Mouse (Mus musculus) inflammation-experienced regulatory T-cells, adult 6 months (primary cell): ENCODE data around the gene Macrod2. TPM values are rescaled to one million over a fixed set of nuclear protein-coding genes. Genes with fewer than 3 reads are reported as not detected.

ENCODE experiments used
- ATAC-seq: one replicate; pipeline ENCODE4 v1.8.0; 2017
- polyA plus RNA-seq, 3 experiments: library from polyadenylated mRNA; unstranded; fragments of 100-300 nt; shearing (Covaris generic); gene quantifications; one replicate each; pipeline ENCODE4 v1.2.1; 2017

Gene Macrod2
- polyA plus RNA-seq, result not detected

- ATAC-seq, result peak; percentile 92
Observed at GRCm38 (mm10) chr2:140395179-140395578, at the start of gene Macrod2. Gene Macrod2 (plus strand): TSS chr2:140395309.

GRCm38 (mm10) chr2:140359905-140360304, 35.2 kb upstream of the Macrod2 start:
- ATAC-seq, result no peak

DNA sequence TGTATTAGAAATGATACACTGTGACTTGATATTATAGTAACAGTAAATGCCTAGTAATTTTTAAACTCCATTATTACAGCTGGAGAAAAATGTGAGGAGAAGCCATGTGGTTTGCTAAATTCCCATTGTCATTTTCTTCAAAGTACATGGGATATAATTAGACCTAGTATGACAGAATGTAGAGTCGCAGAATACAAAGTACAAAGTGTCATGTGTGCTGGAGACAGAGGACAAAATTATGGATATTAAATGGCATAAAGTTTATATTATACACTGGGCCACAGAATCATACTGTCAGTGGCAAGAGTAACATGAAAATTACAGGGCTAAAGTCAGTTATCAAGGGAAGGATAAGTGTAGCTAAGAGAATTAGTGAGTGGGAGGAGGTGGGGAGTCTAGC, 30.3 kb upstream of the Macrod2 start:
- no peak for ATAC-seq

- ATAC-seq, result no peak
Observed at GRCm38 (mm10) chr2:140389525-140389924, 5.6 kb upstream of the Macrod2 start, which contains the start of gene Sel1l2. Gene Sel1l2 (minus strand): TSS chr2:140389706.

- no peak for ATAC-seq
Observed at GRCm38 (mm10) chr2:140395744-140396231, 679 bp downstream of the Macrod2 start.

GRCm38 (mm10) chr2:140425844-140426243, 30.7 kb downstream of the Macrod2 start:
- ATAC-seq, result no peak

GRCm38 (mm10) chr2:140427283-140427682, 32.2 kb downstream of the Macrod2 start:
- peak; percentile 64 for ATAC-seq

- ATAC-seq, result no peak
Observed at GRCm38 (mm10) chr2:140439081-140439480, 44.0 kb downstream of the Macrod2 start.

GRCm38 (mm10) chr2:140448636-140449035, 53.5 kb downstream of the Macrod2 start:
- no peak for ATAC-seq

GRCm38 (mm10) chr2:140475770-140476169, 80.7 kb downstream of the Macrod2 start:
- no peak for ATAC-seq

GRCm38 (mm10) chr2:140476891-140477290, 81.8 kb downstream of the Macrod2 start:
- ATAC-seq, result no peak

- ATAC-seq, result no peak
Observed at GRCm38 (mm10) chr2:140482604-140483003, 87.5 kb downstream of the Macrod2 start.

GRCm38 (mm10) chr2:140497688-140498087, 102.6 kb downstream of the Macrod2 start:
- no peak for ATAC-seq

GRCm38 (mm10) chr2:140500951-140501350, 105.8 kb downstream of the Macrod2 start:
- ATAC-seq, result no peak

GRCm38 (mm10) chr2:140521472-140521871, 126.4 kb downstream of the Macrod2 start:
- no peak for ATAC-seq

GRCm38 (mm10) chr2:140530214-140530613, 135.1 kb downstream of the Macrod2 start:
- no peak for ATAC-seq

- ATAC-seq, result no peak
Observed at GRCm38 (mm10) chr2:140532024-140532423, 136.9 kb downstream of the Macrod2 start.

- ATAC-seq, result no peak
Observed at GRCm38 (mm10) chr2:140532859-140533519, 137.9 kb downstream of the Macrod2 start.

DNA sequence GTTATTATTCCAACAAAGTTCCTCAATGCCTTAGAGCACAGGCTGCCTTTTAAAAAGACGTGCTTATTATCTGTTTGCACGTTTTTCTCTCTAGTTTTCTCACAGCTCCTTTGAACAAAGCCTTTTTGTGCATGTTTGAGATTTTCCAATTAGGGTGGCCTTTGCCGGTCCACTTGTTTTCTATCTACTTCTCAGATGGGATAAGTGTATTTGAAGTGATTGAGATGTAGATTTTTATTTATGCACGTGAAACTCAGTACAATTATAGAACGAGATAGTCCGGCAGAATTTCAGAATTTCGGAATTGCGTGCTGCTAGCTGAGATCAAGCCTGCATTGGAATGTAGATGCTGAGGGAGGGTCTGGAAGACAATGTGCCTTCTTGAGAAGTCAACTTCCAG, 138.5 kb downstream of the Macrod2 start:
- no peak for ATAC-seq

DNA sequence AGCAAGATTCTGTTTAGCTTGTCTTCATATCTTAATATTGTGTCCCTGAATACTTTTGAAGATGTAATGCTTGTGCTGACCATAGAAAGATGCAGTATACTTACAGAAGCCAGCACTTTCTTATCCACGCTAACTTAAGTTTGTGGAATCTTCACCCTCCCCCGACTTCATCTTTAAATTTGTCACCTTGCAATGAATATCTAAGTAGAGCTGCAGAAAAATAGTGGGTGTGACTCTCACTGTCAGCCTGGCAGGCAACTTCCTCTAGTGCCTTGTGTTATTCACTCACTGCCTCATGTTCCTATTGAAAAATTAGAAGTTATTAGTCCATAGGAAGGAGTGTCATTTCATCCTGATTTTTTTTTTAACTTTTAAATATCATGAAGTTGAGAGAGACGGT, 139.5 kb downstream of the Macrod2 start:
- no peak for ATAC-seq

GRCm38 (mm10) chr2:140535832-140536571, 140.9 kb downstream of the Macrod2 start:
- no peak for ATAC-seq

DNA sequence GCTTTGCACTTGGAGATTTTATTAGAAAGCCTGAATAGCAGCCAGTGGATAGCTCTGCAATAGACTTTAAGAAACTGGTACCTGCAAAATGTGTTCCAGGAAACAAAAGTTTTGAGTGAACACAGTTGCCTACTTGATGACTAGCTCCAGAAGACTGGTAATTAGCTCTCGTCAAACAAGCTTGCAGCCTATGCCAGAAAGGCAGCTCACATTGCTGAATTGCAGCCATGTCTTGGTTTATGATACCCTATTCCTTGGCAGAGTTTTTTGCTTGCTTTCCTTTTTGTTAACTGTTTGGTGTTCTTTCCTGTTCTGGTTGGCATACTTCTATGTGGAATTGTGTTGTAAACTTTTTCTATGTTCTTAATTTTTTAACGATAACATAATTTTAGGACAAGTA, 154.2 kb downstream of the Macrod2 start:
- no peak for ATAC-seq

DNA sequence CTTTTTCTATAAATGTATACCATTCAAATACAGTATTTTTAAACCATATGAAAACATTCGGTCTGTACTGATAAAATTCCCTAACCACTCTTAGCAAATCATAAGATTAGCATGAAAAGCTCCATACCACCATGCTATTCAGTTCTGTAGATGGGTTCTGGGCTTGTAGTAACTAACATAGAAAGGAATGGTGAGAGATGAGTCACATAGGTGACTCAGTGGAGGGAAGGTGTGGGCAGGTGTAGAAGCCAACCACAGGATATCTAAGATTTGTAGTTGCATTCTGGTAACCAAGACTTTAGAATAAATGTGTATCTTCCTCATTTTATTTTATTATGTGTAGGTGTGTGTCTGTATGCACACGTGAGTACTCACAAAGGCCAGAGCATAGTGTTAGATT, 166.3 kb downstream of the Macrod2 start:
- ATAC-seq, result no peak

DNA sequence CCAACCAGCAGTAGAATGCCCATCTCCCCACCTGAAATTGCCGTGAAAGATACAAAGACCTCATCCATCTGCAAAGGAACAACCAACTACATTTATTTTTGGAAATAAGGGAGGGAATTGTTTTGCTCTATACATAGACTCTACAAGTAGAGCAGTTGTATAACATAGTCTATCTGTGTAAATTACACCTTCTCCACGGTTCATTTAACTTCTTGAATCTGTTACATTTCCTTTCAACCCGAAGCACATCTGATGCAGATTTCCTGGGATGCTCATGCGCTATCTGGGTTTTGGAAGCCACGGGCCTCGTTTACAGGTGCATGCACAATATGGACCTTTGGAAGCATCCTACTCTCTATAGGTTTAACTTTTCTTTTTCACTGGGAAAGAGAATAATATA, 175.8 kb downstream of the Macrod2 start:
- ATAC-seq, result no peak
